Mouse (Mus musculus): ENCODE data around the gene Actg2. TPM values are rescaled to one million over a fixed set of nuclear protein-coding genes. Genes with fewer than 3 reads are reported as not detected.

The Actg2 gene
- total and polyA plus RNA-seq, 3 experiments = 1.1 to 5.6 (median 1.6) TPM

DNA sequence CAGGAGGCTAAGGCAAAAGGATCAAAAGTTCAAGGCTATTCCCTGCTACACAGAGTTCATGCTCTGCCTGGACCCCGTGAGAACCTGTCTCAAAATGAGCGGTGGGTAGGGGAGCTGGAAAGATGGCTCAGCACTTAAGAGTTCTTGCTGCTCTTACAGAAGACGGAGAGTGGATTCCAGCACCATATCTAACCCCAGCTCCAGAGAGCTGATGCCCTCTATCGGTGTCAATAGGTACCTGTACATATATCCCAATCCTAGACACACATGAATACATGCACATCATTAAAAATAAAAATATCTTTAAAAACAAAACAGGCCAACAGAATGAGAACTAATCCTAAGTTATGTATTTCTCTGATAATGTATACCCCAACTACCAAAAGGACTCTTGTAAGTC, 57.8 kb downstream of the Actg2 start:
- in situ Hi-C loops (cut with MboI; ENCODE audit: low pct_ligation_motif_present, low pct_unique_long_range_greater_than_20kb, low sequenced_read_pairs) = no loop called here
- Histone ChIP-seq H3K79me2 (replicated peaks; ENCODE audit: control insufficient read depth, extremely low read depth, insufficient read depth, poor library complexity, severe bottlenecking) (no peaks in the 10 kb centered on the region), H3K4me1 (ENCODE audit: control insufficient read depth in 1 of 2, insufficient read depth in 2 of 2) (peaks cover 17 to 59% of the 10 kb centered on the region in 2 experiments), H3K27ac (ENCODE audit: insufficient read depth, low read depth) (no peak overlapping the region), H3K4me3 (replicated peaks in 1 of 3; ENCODE audit: low read depth in 2 of 3, low read length in 2 of 3, poor library complexity in 1 of 3) (no peak overlapping the region), H3K9me3 (replicated peaks; ENCODE audit: low read length) (no peaks in the 10 kb centered on the region), H3K4me2 (ENCODE audit: insufficient read depth, low read depth, poor library complexity, severe bottlenecking) (no peak overlapping the region), H3K27me3 (replicated peaks) (no peaks in the 10 kb centered on the region), H3K36me3 (replicated peaks in 1 of 2; ENCODE audit: control insufficient read depth in 1 of 2, insufficient read depth in 1 of 2, low read length in 1 of 2) (peaks cover 16 to 34% of the 10 kb centered on the region in 2 experiments), H3K9ac (ENCODE audit: insufficient read depth, low read depth) (no peak overlapping the region)
- dilution Hi-C loops (cut with MboI; ENCODE audit: extremely low pct_ligation_motif_present, extremely low pct_unique_long_range_greater_than_20kb, low sequenced_read_pairs) = no loop called here
- no peak for DNase-seq (ENCODE audit: extremely low read depth)
- TF ChIP-seq CTCF (conservative IDR thresholded peaks at IDR 0.05 in 1 of 2, IDR thresholded peaks at IDR 0.05 in 1 of 2; ENCODE audit: low read depth in 2 of 2, low read length in 2 of 2) (peak in 1 of 2 experiments; percentile 51; a peak in 2 of 4 replicates), GABPA (IDR thresholded peaks at IDR 0.05; ENCODE audit: insufficient replicate concordance, low read depth, low read length) (no peak), BHLHE40 (IDR thresholded peaks at IDR 0.05; ENCODE audit: low read depth, low read length) (no peak), POLR2AphosphoS2 (IDR thresholded peaks at IDR 0.05; ENCODE audit: low read depth, low read length) (no peak), RAD21 (IDR thresholded peaks at IDR 0.05; ENCODE audit: low read depth, low read length) (peak; percentile 48), SMC3 (IDR thresholded peaks at IDR 0.05; ENCODE audit: low read depth, low read length) (peak; percentile 28; the same call in 1 of the 2 replicates), EP300 (IDR thresholded peaks at IDR 0.05; ENCODE audit: low read length) (no peak)

DNA sequence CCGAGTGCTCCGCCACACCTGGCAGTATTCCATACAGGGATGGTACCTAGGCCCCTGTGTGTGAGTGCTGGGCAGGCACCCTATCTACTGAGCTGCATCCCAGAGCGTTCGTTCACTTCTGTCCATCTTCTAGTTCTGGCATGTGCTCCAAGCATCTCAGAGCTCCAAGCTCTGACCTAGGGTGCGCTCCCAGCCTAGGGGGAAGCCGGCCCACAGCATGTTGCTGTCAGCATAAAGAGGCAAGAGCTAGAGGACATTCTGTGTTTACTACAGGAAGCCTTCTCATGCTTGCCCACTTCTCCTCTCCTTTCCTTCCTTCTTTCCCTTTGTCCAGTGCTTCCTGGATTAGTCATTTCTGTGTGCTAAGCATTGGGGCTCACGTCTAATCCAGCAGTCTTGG, 60.6 kb downstream of the Actg2 start:
- Histone ChIP-seq H3K36me3 (replicated peaks in 1 of 2; ENCODE audit: control insufficient read depth in 1 of 2, insufficient read depth in 1 of 2, low read length in 1 of 2) (peaks cover 6 to 19% of the 10 kb centered on the region in 2 experiments), H3K27me3 (replicated peaks) (no peaks in the 10 kb centered on the region), H3K27ac (ENCODE audit: insufficient read depth, low read depth) (no peak overlapping the region), H3K9ac (ENCODE audit: insufficient read depth, low read depth) (no peak overlapping the region), H3K4me1 (ENCODE audit: control insufficient read depth in 1 of 2, insufficient read depth in 2 of 2) (peaks cover 2 to 31% of the 10 kb centered on the region in 2 experiments; a peak in 3 of 4 replicates), H3K79me2 (replicated peaks; ENCODE audit: control insufficient read depth, extremely low read depth, insufficient read depth, poor library complexity, severe bottlenecking) (no peaks in the 10 kb centered on the region), H3K4me3 (replicated peaks in 1 of 3; ENCODE audit: low read depth in 2 of 3, low read length in 2 of 3, poor library complexity in 1 of 3) (no peak overlapping the region), H3K4me2 (ENCODE audit: insufficient read depth, low read depth, poor library complexity, severe bottlenecking) (no peak overlapping the region), H3K9me3 (replicated peaks; ENCODE audit: low read length) (no peaks in the 10 kb centered on the region)
- dilution Hi-C loops (cut with MboI; ENCODE audit: extremely low pct_ligation_motif_present, extremely low pct_unique_long_range_greater_than_20kb, low sequenced_read_pairs) (no loop called here), in situ Hi-C loops (cut with MboI; ENCODE audit: low pct_ligation_motif_present, low pct_unique_long_range_greater_than_20kb, low sequenced_read_pairs) (no loop called here)
- TF ChIP-seq BHLHE40 (IDR thresholded peaks at IDR 0.05; ENCODE audit: low read depth, low read length) = no peak
- no peak for TF ChIP-seq RCOR1 (conservative IDR thresholded peaks at IDR 0.05; ENCODE audit: low read depth, low read length)
- TF ChIP-seq CTCF (conservative IDR thresholded peaks at IDR 0.05 in 1 of 2, IDR thresholded peaks at IDR 0.05 in 1 of 2; ENCODE audit: low read depth in 2 of 2, low read length in 2 of 2) = no peak
- no peak for TF ChIP-seq ZMIZ1 (IDR thresholded peaks at IDR 0.05; ENCODE audit: low read depth, low read length)
- no peak for TF ChIP-seq USF2 (conservative IDR thresholded peaks at IDR 0.05; ENCODE audit: low read depth, low read length)
- no peak for TF ChIP-seq POLR2A (IDR thresholded peaks at IDR 0.05; ENCODE audit: low read depth, low read length)
- no peak for TF ChIP-seq POLR2AphosphoS2 (IDR thresholded peaks at IDR 0.05; ENCODE audit: low read depth, low read length)
- no peak for TF ChIP-seq E2F4 (IDR thresholded peaks at IDR 0.05; ENCODE audit: insufficient replicate concordance, low read depth, low read length)
- TF ChIP-seq NRF1 (IDR thresholded peaks at IDR 0.05; ENCODE audit: low read depth, low read length) = no peak
- TF ChIP-seq MXI1 (IDR thresholded peaks at IDR 0.05; ENCODE audit: low read depth, low read length) = no peak
- no peak for TF ChIP-seq ZC3H11A (IDR thresholded peaks at IDR 0.05; ENCODE audit: low read depth, low read length)
- no peak for TF ChIP-seq ZKSCAN1 (IDR thresholded peaks at IDR 0.05; ENCODE audit: borderline replicate concordance, low read depth, low read length)
- TF ChIP-seq EP300 (IDR thresholded peaks at IDR 0.05; ENCODE audit: low read length) = no peak
- no peak for TF ChIP-seq UBTF (IDR thresholded peaks at IDR 0.05; ENCODE audit: low read depth, low read length)
- TF ChIP-seq PAX5 (IDR thresholded peaks at IDR 0.05; ENCODE audit: low read length) = no peak
- TF ChIP-seq NELFE (IDR thresholded peaks at IDR 0.05; ENCODE audit: low read depth, low read length) = no peak
- no peak for TF ChIP-seq JUND (conservative IDR thresholded peaks at IDR 0.05; ENCODE audit: low read depth, low read length)
- DNase-seq (ENCODE audit: extremely low read depth) = no peak

Data from CH12.LX (cell line).